Mouse (Mus musculus): ENCODE results near the gene A930018P22Rik. TPM values are rescaled to one million over a fixed set of nuclear protein-coding genes. Genes with fewer than 3 reads are reported as not detected.
A peak's percentile ranks its signal among the peaks of the same experiment; 100 is the strongest.
"Not testable (repeated sequence)": the region's sequence is repeated elsewhere in the genome, so short reads cannot be mapped to it uniquely, and the experiment has no call there.

Gene A930018P22Rik
- polyA plus RNA-seq (2015; fragmentation: Nextera tagmentation; extraction: Ambion mirVana) = 0.19 and 0.48 TPM in 2 replicates

DNA sequence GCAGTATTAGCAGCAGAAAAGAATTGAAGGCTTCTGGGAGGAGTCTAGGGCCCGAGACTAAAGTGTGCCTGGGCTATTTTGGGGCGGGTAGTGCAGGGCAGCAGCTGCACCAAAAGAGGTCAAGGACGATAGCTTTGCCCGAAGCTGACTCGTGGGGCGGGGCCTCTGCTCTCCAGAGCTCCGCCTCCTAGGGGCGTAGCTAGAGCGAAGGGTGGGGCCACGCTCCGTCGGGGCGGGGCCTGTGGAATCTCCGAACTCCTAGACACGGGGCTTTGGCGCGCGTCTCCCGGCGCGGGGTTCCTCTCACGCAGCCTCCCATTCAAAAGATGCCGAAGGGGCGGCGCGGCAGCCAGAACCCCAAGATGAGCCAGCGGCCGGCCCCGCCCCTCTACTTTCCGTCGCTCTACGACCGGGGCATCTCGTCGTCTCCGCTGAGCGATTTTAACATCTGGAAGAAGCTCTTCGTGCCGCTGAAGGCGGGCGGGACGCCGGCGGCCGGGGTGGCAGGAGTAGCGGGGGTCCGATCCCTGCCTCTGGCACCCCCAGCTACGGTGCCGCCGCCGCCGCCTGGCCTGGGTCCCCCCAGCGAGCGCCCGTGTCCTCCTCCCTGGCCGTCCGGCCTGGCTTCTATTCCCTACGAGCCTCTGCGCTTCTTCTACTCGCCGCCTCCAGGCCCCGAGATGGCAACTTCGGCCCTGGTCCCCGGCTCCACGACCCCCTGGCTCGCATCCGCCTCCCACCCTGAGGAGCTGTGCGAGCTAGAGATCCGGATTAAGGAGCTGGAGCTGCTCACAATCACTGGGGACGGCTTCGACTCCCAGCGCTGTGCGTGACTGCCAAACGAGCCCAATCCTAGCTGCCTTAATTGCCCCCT lies at the start of gene A930018P22Rik:
Gene A930018P22Rik, plus strand, starts transcription at position 265 of the 874 bp plus-strand sequence.
- ATAC-seq (ENCODE audit: low read depth) (peak; percentile 86), DNase-seq (peak; percentile 98)
- peaks cover 26% of the 10 kb centered on the region for H3K27me3 ChIP-seq
- H3K4me3 ChIP-seq (replicated peaks) = peak within 1 kb of the TSS; percentile 88
- under 1% methylated on average over 74 of the region's 74 CpGs for WGBS (ENCODE audit: insufficient replicate concordance)
- H3K9me3 ChIP-seq (replicated peaks) = no peaks in the 10 kb centered on the region
- peaks cover 5% of the 10 kb centered on the region for H3K36me3 ChIP-seq
- peak within 1 kb of the TSS; percentile 100 for H3K27ac ChIP-seq
- H3K4me2 ChIP-seq = peak within 1 kb of the TSS; percentile 98
- peak within 1 kb of the TSS; percentile 99 for H3K9ac ChIP-seq
- peaks cover 61% of the 10 kb centered on the region for H3K4me1 ChIP-seq (replicated peaks)

DNA sequence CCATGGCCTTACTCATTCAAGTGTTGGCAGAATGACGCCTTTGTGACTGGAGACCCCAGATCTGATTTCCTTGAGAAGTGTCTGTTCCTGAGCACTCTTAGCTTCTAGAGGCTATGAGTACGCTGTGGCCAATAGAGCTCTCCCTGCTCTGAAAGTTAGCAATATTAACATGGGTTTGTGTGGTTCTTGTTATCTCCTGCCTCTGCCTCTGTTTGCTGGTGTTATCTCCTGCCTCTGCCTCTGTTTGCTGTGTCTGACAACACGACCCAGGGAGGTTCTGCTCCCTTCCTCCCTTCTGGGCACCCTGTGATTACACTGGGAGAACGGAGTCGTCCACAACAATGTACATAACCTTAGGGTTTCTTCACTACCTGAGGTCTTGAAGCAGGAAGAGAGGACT lies 44.3 kb upstream of the A930018P22Rik start:
- 3% methylated on average over 5 of the region's 5 CpGs for WGBS (ENCODE audit: insufficient replicate concordance)
- H3K9me3 ChIP-seq (replicated peaks); H3K27me3 ChIP-seq; H3K36me3 ChIP-seq: not testable (repeated sequence)
- Histone ChIP-seq H3K4me2 (peak overlapping the region; percentile 55), H3K9ac (peak overlapping the region; percentile 54), H3K4me1 (replicated peaks) (peaks cover 48% of the 10 kb centered on the region), H3K4me3 (replicated peaks) (peak overlapping the region; percentile 32; the same call in 1 of the 2 replicates), H3K27ac (peak overlapping the region; percentile 90)
- ATAC-seq (ENCODE audit: low read depth) (peak; percentile 99), DNase-seq (peak; percentile 74)

DNA sequence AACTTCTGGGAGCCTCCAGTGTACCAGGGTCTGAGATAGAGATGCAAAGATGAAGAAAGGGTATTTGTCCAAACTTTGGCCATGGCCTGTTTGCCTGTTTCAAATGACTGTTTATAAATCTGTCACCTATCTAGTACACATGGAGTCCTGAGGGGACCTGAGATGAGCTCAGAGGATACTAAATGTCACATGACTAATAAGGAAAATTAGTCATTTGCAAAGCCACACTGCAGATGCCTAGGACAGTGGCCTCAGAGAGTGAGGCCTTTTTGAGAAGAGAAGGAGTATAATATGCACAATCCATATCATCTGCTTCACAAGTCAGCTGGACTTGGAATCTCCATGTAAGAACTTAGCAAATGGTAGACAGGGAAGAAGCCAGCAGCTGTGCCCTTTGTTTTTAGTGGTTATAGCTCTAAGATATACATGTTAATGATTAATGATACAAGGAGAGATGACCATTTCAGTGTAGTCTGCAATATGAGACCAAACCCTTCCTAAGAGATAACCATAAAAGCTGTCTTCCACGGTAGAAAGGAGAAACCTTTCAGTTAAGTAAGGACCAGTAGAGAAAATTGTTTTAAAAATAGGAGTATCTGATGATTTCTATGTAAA lies 41.0 kb upstream of the A930018P22Rik start:
- H3K27ac ChIP-seq; H3K36me3 ChIP-seq; ATAC-seq (ENCODE audit: low read depth); H3K4me2 ChIP-seq; H3K4me3 ChIP-seq (replicated peaks); H3K9me3 ChIP-seq (replicated peaks); H3K9ac ChIP-seq; DNase-seq; H3K27me3 ChIP-seq: not testable (repeated sequence)
- WGBS (ENCODE audit: insufficient replicate concordance) = no CpG with 5 or more reads among the region's 1 CpGs
- peaks cover 61% of the 10 kb centered on the region for H3K4me1 ChIP-seq (replicated peaks)

GRCm38 (mm10) chr2:104082474-104082873 lies 40.1 kb upstream of the A930018P22Rik start:
- no peak for DNase-seq
- Histone ChIP-seq H3K4me1 (replicated peaks) (peaks cover 60% of the 10 kb centered on the region), H3K9me3 (replicated peaks) (no peaks in the 10 kb centered on the region)

GRCm38 (mm10) chr2:104084027-104084426 lies 38.5 kb upstream of the A930018P22Rik start:
- DNase-seq; H3K27me3 ChIP-seq; H3K4me2 ChIP-seq; H3K36me3 ChIP-seq; H3K9ac ChIP-seq; H3K9me3 ChIP-seq (replicated peaks); H3K4me3 ChIP-seq (replicated peaks): not testable (repeated sequence)
- H3K4me1 ChIP-seq (replicated peaks) = peaks cover 47% of the 10 kb centered on the region
- peak; percentile 46; the same call in 1 of the 2 replicates for ATAC-seq (ENCODE audit: low read depth)
- peak overlapping the region; percentile 63 for H3K27ac ChIP-seq

More at GRCm38 (mm10) chr2:104082474-104082873, 40.1 kb upstream of the A930018P22Rik start:
- Histone ChIP-seq H3K27me3 (no peaks in the 10 kb centered on the region), H3K4me3 (replicated peaks) (no peak overlapping the region), H3K36me3 (peaks cover 6% of the 10 kb centered on the region; the same call in 1 of the 2 replicates), H3K9ac (no peak overlapping the region), H3K4me2 (no peak overlapping the region), H3K27ac (peak overlapping the region; percentile 23; the same call in 1 of the 2 replicates)
- no peak for ATAC-seq (ENCODE audit: low read depth)

GRCm38 (mm10) chr2:104087562-104087961 lies 35.0 kb upstream of the A930018P22Rik start:
- Histone ChIP-seq H3K27ac (peak overlapping the region; percentile 74), H3K4me1 (replicated peaks) (peaks cover 49% of the 10 kb centered on the region)
- H3K9ac ChIP-seq; H3K4me3 ChIP-seq (replicated peaks); H3K27me3 ChIP-seq; H3K4me2 ChIP-seq; H3K36me3 ChIP-seq; H3K9me3 ChIP-seq (replicated peaks): not testable (repeated sequence)
- DNase-seq = peak; percentile 27
- WGBS (ENCODE audit: insufficient replicate concordance) = 13% methylated on average over 1 of the region's 1 CpGs
- peak; percentile 86 for ATAC-seq (ENCODE audit: low read depth)

- no peaks in the 10 kb centered on the region for H3K9me3 ChIP-seq (replicated peaks)
- no peak for DNase-seq
- ATAC-seq (ENCODE audit: low read depth) = no peak
- H3K36me3 ChIP-seq = no peaks in the 10 kb centered on the region
- H3K4me2 ChIP-seq = no peak overlapping the region
- WGBS (ENCODE audit: insufficient replicate concordance) = 67% methylated on average over 2 of the region's 2 CpGs
- no peak overlapping the region for H3K4me3 ChIP-seq (replicated peaks)
- peak overlapping the region; percentile 21 for H3K27ac ChIP-seq
- no peak overlapping the region for H3K9ac ChIP-seq
- no peaks in the 10 kb centered on the region for H3K27me3 ChIP-seq
- peaks cover 69% of the 10 kb centered on the region for H3K4me1 ChIP-seq (replicated peaks)
These were observed 29.3 kb upstream of the A930018P22Rik start for GRCm38 (mm10) chr2:104093305-104093704.

- H3K4me2 ChIP-seq = peak within 1 kb of the TSS; percentile 75
- ATAC-seq (ENCODE audit: low read depth) (peak; percentile 82), DNase-seq (peak; percentile 90)
- peak within 1 kb of the TSS; percentile 97 for H3K27ac ChIP-seq
- no peaks in the 10 kb centered on the region for H3K36me3 ChIP-seq
- 4% methylated on average over 15 of the region's 15 CpGs for WGBS (ENCODE audit: insufficient replicate concordance)
- H3K9me3 ChIP-seq (replicated peaks) = no peaks in the 10 kb centered on the region
- peak within 1 kb of the TSS; percentile 72 for H3K4me3 ChIP-seq (replicated peaks)
- H3K4me1 ChIP-seq (replicated peaks) = peaks cover 88% of the 10 kb centered on the region
- peak within 1 kb of the TSS; percentile 89 for H3K9ac ChIP-seq
- H3K27me3 ChIP-seq = no peaks in the 10 kb centered on the region
These were observed 26.8 kb upstream of the A930018P22Rik start, which contains the start of gene Cd59a for GRCm38 (mm10) chr2:104095741-104096213. TSS of gene Cd59a (plus strand) at chr2:104095801.

DNA sequence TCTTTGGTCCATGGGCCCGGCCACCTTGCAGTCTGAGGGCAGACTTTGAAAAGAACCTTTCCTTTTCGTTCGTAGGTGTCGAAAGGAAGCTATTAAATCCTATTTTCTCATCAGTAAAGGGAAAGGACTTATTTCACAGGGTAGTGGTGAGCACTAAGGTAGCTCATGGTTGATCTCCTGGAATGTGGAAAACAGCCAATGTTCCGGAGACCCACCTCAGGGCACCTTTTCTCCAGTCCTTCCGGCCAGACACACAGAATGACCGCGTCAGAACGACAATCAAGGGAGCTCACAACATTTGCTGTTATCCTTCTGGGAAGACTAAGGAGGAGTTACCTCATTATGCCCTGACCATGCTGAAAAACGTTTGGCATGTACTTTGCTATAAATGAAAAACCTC lies 26.3 kb upstream of the A930018P22Rik start:
- Histone ChIP-seq H3K27me3 (no peaks in the 10 kb centered on the region), H3K4me2 (peak overlapping the region; percentile 75), H3K4me1 (replicated peaks) (peaks cover 90% of the 10 kb centered on the region), H3K9ac (peak overlapping the region; percentile 89), H3K9me3 (replicated peaks) (no peaks in the 10 kb centered on the region), H3K27ac (peak overlapping the region; percentile 97), H3K4me3 (replicated peaks) (peak overlapping the region; percentile 72), H3K36me3 (0 out of 2 replicates have a peak, but pooled peaks cover 3% of the 10 kb centered on the region)
- DNase-seq = no peak
- WGBS (ENCODE audit: insufficient replicate concordance) = 29% methylated on average over 10 of the region's 10 CpGs
- ATAC-seq (ENCODE audit: low read depth) = no peak

DNA sequence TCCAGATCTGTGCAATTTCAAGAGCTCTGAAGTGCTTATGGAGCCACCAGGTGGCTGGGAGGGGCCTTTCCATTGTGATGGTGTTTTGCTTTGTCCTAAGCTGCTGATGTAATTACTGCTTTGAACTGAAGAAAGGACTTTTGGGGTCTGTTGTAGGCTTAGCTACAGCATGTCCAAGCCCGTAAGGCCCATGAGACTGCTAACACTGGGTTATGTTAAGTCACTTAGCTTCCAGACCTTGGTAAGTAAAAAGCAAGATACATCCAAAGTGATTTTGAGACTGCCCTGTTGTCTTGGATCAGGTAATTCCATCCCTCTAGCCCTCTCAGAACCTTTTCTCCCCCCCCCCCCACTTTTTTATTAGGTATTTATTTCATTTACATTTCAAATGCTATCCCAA lies 25.8 kb upstream of the A930018P22Rik start:
- not testable (repeated sequence) for H3K27me3 ChIP-seq; ATAC-seq (ENCODE audit: low read depth); H3K36me3 ChIP-seq; DNase-seq; H3K9me3 ChIP-seq (replicated peaks)
- H3K9ac ChIP-seq = peak overlapping the region; percentile 89
- H3K4me3 ChIP-seq (replicated peaks) = peak overlapping the region; percentile 72
- 88% methylated on average over 1 of the region's 1 CpGs for WGBS (ENCODE audit: insufficient replicate concordance)
- peak overlapping the region; percentile 97 for H3K27ac ChIP-seq
- peak overlapping the region; percentile 75 for H3K4me2 ChIP-seq
- peaks cover 88% of the 10 kb centered on the region for H3K4me1 ChIP-seq (replicated peaks)

DNA sequence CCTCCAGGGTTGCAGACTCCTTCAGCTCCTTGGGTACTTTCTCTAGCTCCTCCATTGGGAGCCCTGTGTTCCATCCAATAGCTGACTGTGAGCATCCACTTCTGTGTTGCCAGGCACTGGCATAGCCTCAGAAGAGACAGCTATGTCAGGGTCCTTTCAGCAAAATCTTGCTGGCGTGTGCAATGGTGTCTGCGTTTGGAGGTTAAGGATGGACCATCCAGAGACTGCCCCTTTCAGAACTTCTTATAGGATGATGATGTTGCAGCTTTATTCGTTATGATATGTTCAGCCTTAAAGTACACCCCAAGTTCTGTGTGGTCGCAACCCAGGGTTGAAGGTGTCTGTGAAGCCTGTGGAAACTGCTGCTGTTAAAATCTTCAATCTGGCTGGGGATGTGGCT lies 25.2 kb upstream of the A930018P22Rik start:
- ATAC-seq (ENCODE audit: low read depth); H3K36me3 ChIP-seq; DNase-seq; H3K27me3 ChIP-seq; H3K9me3 ChIP-seq (replicated peaks): not testable (repeated sequence)
- 82% methylated on average over 4 of the region's 4 CpGs for WGBS (ENCODE audit: insufficient replicate concordance)
- Histone ChIP-seq H3K4me3 (replicated peaks) (peak overlapping the region; percentile 72), H3K27ac (peak overlapping the region; percentile 97), H3K9ac (peak overlapping the region; percentile 89), H3K4me2 (peak overlapping the region; percentile 75), H3K4me1 (replicated peaks) (peaks cover 87% of the 10 kb centered on the region)

Data from liver, embryonic 13.5 days (tissue).